Mouse (Mus musculus) hindbrain, postnatal 0 days (tissue): ENCODE data around the gene Figla. TPM values are rescaled to one million over a fixed set of nuclear protein-coding genes. Genes with fewer than 3 reads are reported as not detected.

Experiments used
- ATAC-seq: fragments of 200-750 bp; cut with Nextera tagmentation; 2 replicates; pipeline ENCODE4 v1.8.0; 2017; ENCODE audit warnings: mild to moderate bottlenecking, moderate TSS enrichment, moderate library complexity
- DNase-seq: peaks from one replicate; pipeline ENCODE4 v3.0.0-alpha.2; 2015; ENCODE audit warnings: low spot score
- H3K27ac ChIP-seq: fragments of 300-500 bp; sonication (generic); 2 replicates; pipeline ENCODE4 v1.5.1; 2014; ENCODE audit warnings: mild to moderate bottlenecking
- H3K27me3 ChIP-seq: fragments of 300-500 bp; sonication (generic); 2 replicates; pipeline ENCODE4 v1.6.1; 2014; ENCODE audit warnings: low read length, mixed read lengths; ENCODE audit not compliant: insufficient read depth
- H3K36me3 ChIP-seq: fragments of 300-500 bp; sonication (generic); 2 replicates; pipeline ENCODE4 v1.6.1; 2014; ENCODE audit warnings: low read length, mixed read lengths; ENCODE audit not compliant: insufficient read depth
- H3K4me1 ChIP-seq: fragments of 300-500 bp; sonication (generic); 2 replicates; pipeline ENCODE4 v1.6.1; 2014; ENCODE audit warnings: antibody characterized with exemption, low read length, mixed read lengths; ENCODE audit not compliant: insufficient read depth
- H3K4me2 ChIP-seq: fragments of 300-500 bp; sonication (generic); 2 replicates; pipeline ENCODE4 v1.6.1; 2014; ENCODE audit warnings: low read depth, mild to moderate bottlenecking, low read length, moderate library complexity, mixed read lengths
- H3K4me3 ChIP-seq: fragments of 300-500 bp; sonication (generic); 2 replicates; pipeline ENCODE4 v1.5.1; 2014; ENCODE audit warnings: low read length
- H3K9ac ChIP-seq: fragments of 300-500 bp; sonication (generic); replicated peaks from 2 replicates; pipeline ENCODE4 v1.6.1; 2014; ENCODE audit warnings: mild to moderate bottlenecking, low read length, moderate library complexity, mixed read lengths
- H3K9me3 ChIP-seq: fragments of 300-500 bp; sonication (generic); 2 replicates; pipeline ENCODE4 v1.6.1; 2016; ENCODE audit warnings: low read length, mixed read lengths
- CTCF ChIP-seq: IDR thresholded peaks from 2 replicates; pipeline ENCODE4 v1.5.1; 2016; ENCODE audit warnings: antibody characterized with exemption, control low read depth, low read depth
- WGBS: fragments of 180-500 bp; shearing (Covaris S2); extraction: QIAGEN DNeasy Blood & Tissue Kit; methylation state at CpG from one replicate; pipeline ENCODE4 v1.1.7; 2014; 5-methylcytosine and 5-hydroxymethylcytosine counted together
- polyA plus RNA-seq: library from polyadenylated mRNA; unstranded; fragments of >200 nt; fragmentation: Nextera tagmentation; extraction: Ambion mirVana; gene quantifications from 2 replicates; pipeline ENCODE4 v1.2.1, GENCODE M21; 2015
- total RNA-seq: library from RNA; depleted of rRNA; stranded (reverse); fragments of >200 nt; gene quantifications from 2 replicates; pipeline ENCODE4 v1.2.3, GENCODE M21; 2014

Gene Figla
- total and polyA plus RNA-seq, 2 experiments from 2014 or later = not detected

DNA sequence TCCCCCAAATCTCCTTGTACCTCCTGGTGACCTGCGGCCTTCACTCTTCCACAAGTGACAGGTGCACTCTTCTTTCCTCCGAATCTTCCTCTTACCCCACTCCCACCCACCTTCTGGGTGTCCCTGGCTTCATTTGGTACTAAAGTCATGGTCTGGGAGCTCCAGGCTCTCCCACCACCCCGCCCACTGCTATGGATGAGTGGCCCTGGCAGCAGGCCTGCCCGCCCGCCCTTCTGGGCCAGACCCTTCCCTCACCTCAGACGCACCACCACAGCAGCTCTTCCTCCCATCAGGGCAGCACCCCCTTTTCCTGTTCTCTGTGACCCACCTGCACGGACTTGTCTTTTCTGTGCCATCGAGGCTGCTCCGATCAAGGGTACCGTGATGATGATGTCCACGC lies 31.5 kb downstream of the Figla start:
- Histone ChIP-seq H3K4me1 (peaks cover 21% of the 10 kb centered on the region), H3K9me3 (no peaks in the 10 kb centered on the region), H3K27ac (0 out of 2 replicates have a peak overlapping the region, but pooled peaks have one; percentile 4), H3K9ac (no peak overlapping the region), H3K27me3 (no peaks in the 10 kb centered on the region), H3K36me3 (no peaks in the 10 kb centered on the region), H3K4me3 (no peak overlapping the region), H3K4me2 (no peak overlapping the region)
- no peak for ATAC-seq
- 85% methylated on average over 11 of the region's 11 CpGs for WGBS
- no peak for TF ChIP-seq CTCF
- no peak for DNase-seq

DNA sequence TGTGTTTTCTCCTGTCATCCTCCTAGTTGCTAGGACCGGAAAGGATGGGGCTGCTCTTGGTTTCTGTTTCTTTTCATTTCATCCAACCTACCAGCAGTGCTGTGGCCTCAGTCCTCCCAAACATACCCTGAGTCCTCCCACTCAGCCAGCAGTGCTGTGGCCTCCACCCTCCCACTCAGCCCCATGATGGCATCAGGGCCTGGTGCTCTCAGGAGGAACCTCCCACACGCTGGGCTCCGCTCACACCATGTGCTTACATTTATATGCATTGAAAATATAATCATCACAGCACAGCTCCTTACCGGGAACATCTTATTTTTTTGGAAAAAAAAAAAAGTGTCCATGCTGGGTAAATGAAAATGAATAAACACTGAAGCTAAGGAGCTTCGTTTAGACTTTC lies 32.5 kb downstream of the Figla start:
- DNase-seq (no peak), ATAC-seq (no peak)
- H3K27me3 ChIP-seq = no peaks in the 10 kb centered on the region
- TF ChIP-seq CTCF = no peak
- WGBS = 72% methylated on average over 5 of the region's 5 CpGs
- H3K4me2 ChIP-seq = no peak overlapping the region
- no peaks in the 10 kb centered on the region for H3K36me3 ChIP-seq
- no peak overlapping the region for H3K27ac ChIP-seq
- no peak overlapping the region for H3K9ac ChIP-seq
- no peak overlapping the region for H3K4me3 ChIP-seq
- H3K9me3 ChIP-seq = no peaks in the 10 kb centered on the region
- H3K4me1 ChIP-seq = peaks cover 31% of the 10 kb centered on the region

DNA sequence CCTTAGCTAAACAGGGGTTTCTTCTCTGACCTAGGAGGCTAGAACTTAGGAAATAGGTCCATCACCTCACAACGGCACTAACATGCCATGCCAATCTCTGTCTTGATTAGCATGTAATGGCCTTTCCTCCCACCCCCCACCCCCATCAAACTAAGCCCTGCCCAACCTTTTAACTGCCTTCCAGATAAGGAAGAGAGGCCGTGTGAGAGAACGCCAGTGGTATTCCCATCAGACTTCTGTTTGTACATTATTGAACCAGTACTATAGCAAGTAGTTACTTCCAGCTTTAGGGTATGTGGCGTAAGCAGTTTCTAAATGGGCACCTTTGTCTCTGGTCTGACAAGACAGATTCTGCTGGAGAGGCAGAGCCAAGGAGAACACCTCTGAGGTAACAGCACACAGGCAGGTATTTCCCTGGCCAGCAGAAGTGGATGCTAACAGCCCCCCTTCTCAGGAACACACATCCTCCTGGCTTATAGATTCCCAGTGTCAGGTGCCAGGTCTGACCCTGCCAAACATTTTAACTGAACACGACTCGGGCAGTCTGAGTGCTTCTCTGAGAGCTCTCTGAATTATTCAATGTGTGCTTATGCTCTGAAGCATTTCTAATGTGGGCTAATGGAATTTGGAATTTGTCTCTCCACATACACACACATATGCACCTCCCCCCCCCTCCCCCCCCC lies 34.8 kb downstream of the Figla start:
- no peaks in the 10 kb centered on the region for H3K36me3 ChIP-seq
- no peak overlapping the region for H3K9ac ChIP-seq
- peak overlapping the region; percentile 85; the same call in 1 of the 2 replicates for H3K27ac ChIP-seq
- H3K27me3 ChIP-seq = no peaks in the 10 kb centered on the region
- WGBS = 41% methylated on average over 6 of the region's 6 CpGs
- DNase-seq (no peak), ATAC-seq (no peak)
- H3K4me3 ChIP-seq = no peak overlapping the region
- peaks cover 32% of the 10 kb centered on the region for H3K4me1 ChIP-seq
- H3K4me2 ChIP-seq = no peak overlapping the region
- H3K9me3 ChIP-seq = no peaks in the 10 kb centered on the region
- TF ChIP-seq CTCF = no peak

DNA sequence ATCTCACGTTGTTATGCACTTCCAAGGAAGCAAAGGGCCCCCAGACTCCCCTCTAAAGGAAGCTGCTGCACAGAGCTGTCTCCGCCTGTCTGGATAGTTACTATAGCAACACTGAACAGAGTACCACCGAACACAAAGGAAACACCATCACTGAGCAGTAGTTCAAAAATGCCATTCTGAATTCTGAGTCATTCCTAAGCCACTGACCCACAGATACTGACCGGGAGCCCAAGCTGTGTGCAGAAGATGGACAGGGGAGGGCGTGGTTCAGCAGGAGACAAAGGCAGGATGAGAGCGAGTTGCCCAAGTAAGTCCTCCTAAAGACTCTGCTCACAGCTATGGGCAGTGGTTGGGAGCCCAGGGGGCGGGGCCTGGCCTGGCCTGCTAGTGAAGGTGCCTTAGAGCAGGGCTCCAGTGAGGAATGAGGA lies 36.1 kb downstream of the Figla start:
- Histone ChIP-seq H3K36me3 (no peaks in the 10 kb centered on the region), H3K27me3 (no peaks in the 10 kb centered on the region), H3K4me2 (peak overlapping the region; percentile 30), H3K4me3 (no peak overlapping the region), H3K9me3 (no peaks in the 10 kb centered on the region), H3K4me1 (peaks cover 32% of the 10 kb centered on the region), H3K27ac (peak overlapping the region; percentile 85), H3K9ac (peak overlapping the region; percentile 25; the same call in 1 of the 2 replicates)
- ATAC-seq = peak; percentile 79
- 5% methylated on average over 7 of the region's 7 CpGs for WGBS
- peak; percentile 58 for DNase-seq
- TF ChIP-seq CTCF = no peak

DNA sequence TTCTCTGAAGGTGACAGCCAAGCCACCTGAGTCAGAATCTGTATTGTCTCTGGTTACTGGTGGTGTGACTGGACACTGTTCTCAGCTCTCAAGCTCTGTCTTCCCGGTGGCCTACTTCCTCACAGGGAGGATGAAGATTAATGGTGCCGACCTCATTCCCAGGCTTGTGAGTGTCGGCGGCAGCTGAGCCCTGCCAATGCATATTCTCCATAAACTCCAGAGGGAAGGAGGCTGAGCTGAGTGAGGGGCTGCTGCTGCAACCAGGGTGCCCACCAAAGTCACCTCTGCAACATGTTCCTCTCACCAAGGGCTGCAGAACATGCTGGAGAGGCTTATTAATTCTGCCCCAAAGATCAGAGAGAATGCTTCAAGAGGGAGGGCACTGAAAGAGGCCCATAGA lies 36.6 kb downstream of the Figla start:
- no peak overlapping the region for H3K4me3 ChIP-seq
- ATAC-seq (peak; percentile 31; the same call in 1 of the 2 replicates), DNase-seq (peak; percentile 59)
- 21% methylated on average over 4 of the region's 4 CpGs for WGBS
- H3K27ac ChIP-seq = peak overlapping the region; percentile 85
- H3K36me3 ChIP-seq = no peaks in the 10 kb centered on the region
- H3K9me3 ChIP-seq = no peaks in the 10 kb centered on the region
- H3K9ac ChIP-seq = peak overlapping the region; percentile 25; the same call in 1 of the 2 replicates
- no peaks in the 10 kb centered on the region for H3K27me3 ChIP-seq
- H3K4me2 ChIP-seq = peak overlapping the region; percentile 30; the same call in 1 of the 2 replicates
- peaks cover 32% of the 10 kb centered on the region for H3K4me1 ChIP-seq
- no peak for TF ChIP-seq CTCF

DNA sequence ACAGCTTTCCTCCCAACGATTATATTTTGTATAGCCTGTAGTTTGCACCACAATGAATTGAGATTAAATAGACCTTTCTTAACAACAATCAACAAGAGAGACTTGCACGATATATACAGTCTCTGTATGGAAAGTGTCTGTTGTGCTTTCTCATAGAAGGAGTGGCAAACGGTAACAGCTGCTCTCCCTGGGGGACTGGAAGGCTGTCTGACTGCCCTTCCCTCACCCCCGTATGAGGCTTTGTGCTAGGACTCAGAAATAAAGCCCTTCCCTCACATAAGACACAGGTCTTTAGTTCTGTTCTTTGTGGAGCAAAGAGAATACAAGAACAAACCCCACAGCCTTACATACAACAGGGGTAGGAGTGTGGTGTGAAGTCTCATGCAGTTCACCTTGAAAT lies 37.1 kb downstream of the Figla start:
- H3K4me2 ChIP-seq = no peak overlapping the region
- H3K27me3 ChIP-seq = no peaks in the 10 kb centered on the region
- no peak overlapping the region for H3K9ac ChIP-seq
- peak; percentile 38 for DNase-seq
- WGBS = 8% methylated on average over 4 of the region's 4 CpGs
- H3K36me3 ChIP-seq = no peaks in the 10 kb centered on the region
- peak overlapping the region; percentile 85 for H3K27ac ChIP-seq
- peaks cover 32% of the 10 kb centered on the region for H3K4me1 ChIP-seq
- TF ChIP-seq CTCF = no peak
- H3K4me3 ChIP-seq = no peak overlapping the region
- no peak for ATAC-seq
- H3K9me3 ChIP-seq = no peaks in the 10 kb centered on the region

DNA sequence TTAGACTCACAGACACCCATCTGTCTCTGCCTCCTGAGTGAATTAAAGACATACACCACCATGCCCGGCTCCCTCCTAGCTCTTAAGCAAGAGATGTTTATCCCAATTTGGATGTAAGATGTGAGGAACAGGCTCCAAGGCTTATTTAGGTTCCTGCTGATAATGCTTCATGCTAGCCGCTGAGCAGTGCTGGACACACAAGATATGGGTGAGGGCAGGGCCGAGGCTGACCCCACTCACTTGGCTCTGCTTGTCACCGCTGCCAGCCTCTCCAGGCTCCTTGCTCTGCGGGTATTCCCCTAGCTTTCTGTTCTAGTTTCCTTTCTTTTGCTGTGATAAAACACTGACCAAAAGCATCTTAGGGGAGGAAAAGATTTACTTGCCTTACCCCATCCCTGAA lies 37.6 kb downstream of the Figla start:
- TF ChIP-seq CTCF = no peak
- Histone ChIP-seq H3K4me2 (no peak overlapping the region), H3K4me1 (peaks cover 32% of the 10 kb centered on the region), H3K27ac (peak overlapping the region; percentile 85), H3K4me3 (no peak overlapping the region), H3K9ac (0 out of 2 replicates have a peak overlapping the region, but pooled peaks have one; percentile 4), H3K36me3 (no peaks in the 10 kb centered on the region), H3K9me3 (no peaks in the 10 kb centered on the region), H3K27me3 (no peaks in the 10 kb centered on the region)
- ATAC-seq = no peak
- 61% methylated on average over 5 of the region's 5 CpGs for WGBS
- no peak for DNase-seq
